Mouse (Mus musculus) activated CD4-positive, CD25-positive, alpha-beta regulatory T cell, adult 4 months (primary cell): Measurements from ENCODE around the gene Ascl5. TPM values are rescaled to one million over a fixed set of nuclear protein-coding genes. Genes with fewer than 3 reads are reported as not detected.

Experiments
- ATAC-seq: one replicate; pipeline ENCODE4 v1.8.0; 2017
- polyA plus RNA-seq, 2 experiments: library from polyadenylated mRNA; unstranded; fragments of 100-300 nt; shearing (Covaris generic); gene quantifications; one replicate each; pipeline ENCODE4 v1.2.1; 2017

Gene Ascl5
- not detected for polyA plus RNA-seq

GRCm38 (mm10) chr1:136050312-136051012 lies at the start of gene Ascl5:
TSS of gene Ascl5 (plus strand) at chr1:136050804.
- ATAC-seq: no peak

- ATAC-seq: no peak
Observed at GRCm38 (mm10) chr1:136001438-136001837, 49.2 kb upstream of the Ascl5 start.

GRCm38 (mm10) chr1:136006292-136006748 lies 44.3 kb upstream of the Ascl5 start, which contains the start of gene Igfn1:
TSS of gene Igfn1 (minus strand) at chr1:136006342.
- ATAC-seq: no peak

- ATAC-seq: no peak
Observed at GRCm38 (mm10) chr1:136007211-136008158, 43.1 kb upstream of the Ascl5 start, which contains the start of gene Tmem9. TSS of gene Tmem9 (plus strand) at chr1:136008150.

GRCm38 (mm10) chr1:136008159-136008533 lies 42.5 kb upstream of the Ascl5 start:
- ATAC-seq: no peak

GRCm38 (mm10) chr1:136010247-136010646 lies 40.4 kb upstream of the Ascl5 start:
- ATAC-seq: no peak

- no peak for ATAC-seq
Observed at GRCm38 (mm10) chr1:136013513-136013912, 37.1 kb upstream of the Ascl5 start.

- no peak for ATAC-seq
Observed at GRCm38 (mm10) chr1:136014796-136015502, 35.7 kb upstream of the Ascl5 start.

- ATAC-seq: peak; percentile 1
Observed at GRCm38 (mm10) chr1:136017307-136017706, 33.3 kb upstream of the Ascl5 start.

GRCm38 (mm10) chr1:136017907-136018313 lies 32.7 kb upstream of the Ascl5 start:
- ATAC-seq: peak; percentile 98

GRCm38 (mm10) chr1:136018390-136019189 lies 32.0 kb upstream of the Ascl5 start:
- peak; percentile 3 for ATAC-seq

- no peak for ATAC-seq
Observed at GRCm38 (mm10) chr1:136030201-136030600, 20.4 kb upstream of the Ascl5 start.

GRCm38 (mm10) chr1:136031697-136032096 lies 18.9 kb upstream of the Ascl5 start:
- ATAC-seq: no peak

GRCm38 (mm10) chr1:136032961-136033360 lies 17.6 kb upstream of the Ascl5 start:
- no peak for ATAC-seq

- ATAC-seq: no peak
Observed at GRCm38 (mm10) chr1:136038746-136039538, 11.7 kb upstream of the Ascl5 start.

- no peak for ATAC-seq
Observed at GRCm38 (mm10) chr1:136040452-136040851, 10.2 kb upstream of the Ascl5 start.

GRCm38 (mm10) chr1:136040874-136041273 lies 9.7 kb upstream of the Ascl5 start:
- ATAC-seq: no peak

GRCm38 (mm10) chr1:136045774-136046173 lies 4.8 kb upstream of the Ascl5 start:
- no peak for ATAC-seq

GRCm38 (mm10) chr1:136047432-136047831 lies 3.2 kb upstream of the Ascl5 start:
- ATAC-seq: no peak

- no peak for ATAC-seq
Observed at GRCm38 (mm10) chr1:136047894-136048293, 2.7 kb upstream of the Ascl5 start.

GRCm38 (mm10) chr1:136051013-136051315 lies 360 bp downstream of the Ascl5 start:
- ATAC-seq: peak; percentile 43
